Mouse (Mus musculus) lung, adult 2 months (tissue): Measurements from ENCODE around the gene Eif2d. TPM values are rescaled to one million over a fixed set of nuclear protein-coding genes. Genes with fewer than 3 reads are reported as not detected.

Experiments used
- DNase-seq: peaks from one replicate; pipeline ENCODE4 v3.0.0; 2022
- H3K4me1 ChIP-seq: fragments of 200-500 bp; 2 replicates; pipeline ENCODE4 v1.6.1; 2011; ENCODE audit warnings: low read length; ENCODE audit not compliant: control insufficient read depth, insufficient read depth
- H3K4me3 ChIP-seq: fragments of 200-500 bp; replicated peaks from 2 replicates; pipeline ENCODE3; 2011; ENCODE audit warnings: low read depth, mild to moderate bottlenecking, control low read depth, low read length; ENCODE audit errors: extremely low read depth
- CTCF ChIP-seq: fragments of 200-500 bp; IDR thresholded peaks from 2 replicates; pipeline ENCODE4 v1.5.1; 2011; ENCODE audit warnings: mild to moderate bottlenecking, low read length, control low read depth; ENCODE audit not compliant: insufficient read depth
- POLR2A ChIP-seq: fragments of 200-500 bp; IDR thresholded peaks from 2 replicates; pipeline ENCODE4 v1.6.1; 2011; ENCODE audit warnings: low read depth, mild to moderate bottlenecking, control low read depth, low read length, borderline replicate concordance; ENCODE audit errors: extremely low read depth
- WGBS: fragments of 180-500 bp; shearing (Covaris S2); methylation state at CpG from one replicate; pipeline ENCODE4 v1.1.7; 2018; 5-methylcytosine and 5-hydroxymethylcytosine counted together
- polyA plus RNA-seq: library from polyadenylated mRNA; depleted of rRNA; stranded (reverse); fragments of >200 nt; gene quantifications from 2 replicates; pipeline ENCODE4 v1.2.3, GENCODE M21; 2012

Gene Eif2d
- polyA plus RNA-seq, 1 experiment = 31.9 TPM

- no peak for TF ChIP-seq CTCF
- TF ChIP-seq POLR2A = no peak
- no peak overlapping the region for H3K4me3 ChIP-seq
- 73% methylated on average over 7 of the region's 7 CpGs for WGBS
- DNase-seq = no peak
- no peaks in the 10 kb centered on the region; the same call in 1 of the 2 replicates for H3K4me1 ChIP-seq
Measured at GRCm38 (mm10) chr1:131183201-131183600, 30.2 kb downstream of the Eif2d start.

DNA sequence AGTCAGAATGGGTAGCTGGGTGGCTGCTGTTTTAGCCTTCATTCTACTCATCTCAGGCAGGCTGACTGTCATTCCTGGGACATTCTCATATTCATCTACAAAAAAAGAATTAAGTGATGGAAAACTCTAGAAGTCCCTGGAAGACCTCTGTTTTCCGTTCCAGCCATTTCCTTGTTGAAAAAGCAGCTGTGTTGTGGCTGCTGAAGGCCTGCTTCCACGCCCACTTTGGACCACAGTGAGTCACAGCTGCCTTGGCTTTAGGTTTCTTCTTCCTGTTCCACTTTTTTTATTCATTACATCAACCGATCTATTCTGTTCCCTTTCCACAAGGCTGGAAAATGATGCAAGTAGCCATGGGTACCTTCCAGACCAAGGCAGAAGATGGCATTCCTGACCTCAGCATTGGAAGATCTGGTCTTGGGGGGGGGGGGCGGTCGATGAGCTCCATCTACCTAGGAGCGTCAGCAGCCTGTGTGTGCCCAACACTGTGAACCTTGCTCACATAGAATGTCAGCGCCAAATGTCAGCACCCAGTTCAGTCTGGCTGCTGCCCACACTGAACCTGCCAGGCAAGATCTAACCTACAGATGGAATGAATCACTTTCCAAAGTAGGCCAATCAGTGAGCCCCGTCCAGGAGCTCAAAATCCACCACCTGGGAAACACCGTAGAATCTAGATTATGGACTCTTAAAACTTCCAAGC, 31.4 kb downstream of the Eif2d start:
- no peaks in the 10 kb centered on the region; the same call in 1 of the 2 replicates for H3K4me1 ChIP-seq
- no peak for DNase-seq
- 56% methylated on average over 9 of the region's 9 CpGs for WGBS
- H3K4me3 ChIP-seq = no peak overlapping the region
- no peak for TF ChIP-seq POLR2A
- no peak for TF ChIP-seq CTCF

DNA sequence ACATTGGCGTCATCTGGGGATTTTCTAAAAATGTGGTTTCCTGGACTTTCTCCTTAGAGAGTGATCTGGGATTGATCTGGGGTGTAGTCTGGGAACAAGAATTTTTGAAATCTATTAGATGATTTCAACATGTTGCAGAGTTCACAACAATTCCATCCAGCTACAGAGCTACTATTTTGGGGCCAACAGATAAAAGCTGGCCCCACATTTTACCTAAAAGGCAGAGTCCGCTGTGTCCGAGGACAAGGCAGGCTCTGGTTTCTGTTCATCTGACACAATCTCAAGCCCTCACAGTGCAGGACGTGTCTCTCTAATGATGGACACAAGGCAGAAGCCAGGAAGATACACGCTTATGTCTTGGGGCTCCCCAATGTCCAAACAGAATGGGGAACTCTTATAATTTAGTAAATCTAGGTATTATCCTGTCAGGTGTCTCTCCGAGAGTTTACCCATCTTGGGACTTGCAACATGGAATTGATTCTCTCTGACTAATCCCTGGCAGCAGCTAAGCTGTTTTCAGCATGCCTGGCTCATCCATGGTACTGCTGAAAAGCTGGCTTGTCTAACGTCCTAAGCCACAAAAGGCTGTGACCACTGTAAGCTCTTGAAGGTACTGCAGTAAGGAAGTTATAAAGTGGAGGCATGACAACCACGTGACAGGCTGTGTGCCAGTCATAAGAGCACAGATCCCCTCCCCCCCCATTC, 32.1 kb downstream of the Eif2d start:
- TF ChIP-seq CTCF = no peak
- no peak for TF ChIP-seq POLR2A
- no peak for DNase-seq
- Histone ChIP-seq H3K4me1 (no peaks in the 10 kb centered on the region; the same call in 1 of the 2 replicates), H3K4me3 (no peak overlapping the region)
- 61% methylated on average over 8 of the region's 8 CpGs for WGBS

GRCm38 (mm10) chr1:131185821-131186506, 33.0 kb downstream of the Eif2d start:
- H3K4me1 ChIP-seq = no peaks in the 10 kb centered on the region; the same call in 1 of the 2 replicates
- WGBS = 73% methylated on average over 13 of the region's 13 CpGs
- TF ChIP-seq CTCF (no peak), POLR2A (no peak)

GRCm38 (mm10) chr1:131186995-131187394, 34.0 kb downstream of the Eif2d start:
- DNase-seq = no peak
- WGBS = 78% methylated on average over 6 of the region's 6 CpGs
- no peak for TF ChIP-seq POLR2A
- no peak for TF ChIP-seq CTCF
- Histone ChIP-seq H3K4me3 (no peak overlapping the region), H3K4me1 (no peaks in the 10 kb centered on the region; the same call in 1 of the 2 replicates)

More at GRCm38 (mm10) chr1:131185821-131186506, 33.0 kb downstream of the Eif2d start:
- H3K4me3 ChIP-seq = no peak overlapping the region
- DNase-seq = no peak

- H3K4me1 ChIP-seq = no peaks in the 10 kb centered on the region; the same call in 1 of the 2 replicates
- TF ChIP-seq POLR2A (no peak), CTCF (no peak)
- no peak for DNase-seq
- no peak overlapping the region for H3K4me3 ChIP-seq
- 86% methylated on average over 5 of the region's 5 CpGs for WGBS
Measured at GRCm38 (mm10) chr1:131187856-131188255, 34.9 kb downstream of the Eif2d start.

DNA sequence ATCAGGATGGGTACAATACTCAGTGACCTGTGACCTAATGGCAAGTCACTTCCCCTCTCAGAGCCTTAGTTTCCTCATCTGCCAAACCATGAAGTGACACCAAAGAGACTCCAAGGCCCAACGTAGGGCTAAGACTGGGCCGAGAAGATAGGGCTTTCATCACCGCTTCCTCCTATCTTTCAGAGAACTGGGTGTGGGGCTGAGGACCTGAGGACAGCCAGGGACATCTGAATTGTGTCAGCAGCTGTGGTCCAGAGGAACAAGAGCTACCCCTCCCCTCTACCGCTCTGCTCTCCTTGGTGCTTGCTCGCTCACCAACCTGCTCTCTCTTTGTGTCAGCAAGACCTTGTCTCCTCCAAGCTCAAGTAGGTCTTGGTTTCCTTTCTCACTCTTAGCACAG, 35.7 kb downstream of the Eif2d start:
- WGBS = 84% methylated on average over 5 of the region's 5 CpGs
- no peak for TF ChIP-seq POLR2A
- TF ChIP-seq CTCF = no peak
- Histone ChIP-seq H3K4me1 (no peaks in the 10 kb centered on the region; the same call in 1 of the 2 replicates), H3K4me3 (no peak overlapping the region)
- DNase-seq = no peak

DNA sequence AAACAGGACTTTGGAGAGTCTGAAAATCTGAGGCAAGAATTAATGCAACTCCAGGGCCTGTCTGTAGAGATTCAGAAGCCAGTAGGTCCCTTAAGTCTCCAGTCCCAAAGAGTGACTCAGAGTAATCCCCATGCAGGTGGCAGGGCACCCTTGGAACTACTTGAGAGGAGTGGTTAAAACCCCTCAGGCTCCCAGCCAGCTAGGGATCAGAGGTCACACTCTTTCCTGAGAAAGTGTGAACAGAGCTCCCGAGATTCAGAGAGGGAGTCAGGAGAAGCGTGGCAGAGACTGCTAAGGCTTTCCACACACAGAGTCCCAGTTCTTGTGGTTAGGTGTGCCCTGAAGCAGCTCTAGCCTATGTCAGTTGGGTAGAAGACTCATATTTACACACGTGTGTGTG, 40.8 kb downstream of the Eif2d start:
- Histone ChIP-seq H3K4me1 (0 out of 2 replicates have a peak, but pooled peaks cover 2% of the 10 kb centered on the region), H3K4me3 (no peak overlapping the region)
- DNase-seq = peak; percentile 48
- 48% methylated on average over 3 of the region's 3 CpGs for WGBS
- TF ChIP-seq CTCF = no peak
- no peak for TF ChIP-seq POLR2A

DNA sequence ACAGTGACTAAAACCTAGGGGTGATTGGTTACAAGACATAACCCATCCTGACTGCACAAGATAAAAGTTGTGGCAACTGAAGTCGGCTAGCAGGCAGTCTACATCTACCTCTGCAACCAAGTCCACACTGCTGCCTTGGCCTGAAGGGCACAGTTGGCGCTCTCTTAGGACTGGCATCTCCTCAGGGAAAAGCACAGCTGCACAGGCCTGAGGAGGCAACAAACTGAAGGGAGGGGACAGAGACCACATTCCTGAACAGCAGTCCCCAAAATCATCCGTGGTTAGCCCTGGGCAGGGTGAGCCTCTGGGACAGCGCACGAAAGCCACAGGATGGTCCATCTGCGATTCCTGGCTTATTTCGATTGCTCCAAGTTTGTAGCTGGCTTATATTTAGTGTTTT, 42.7 kb downstream of the Eif2d start:
- 75% methylated on average over 7 of the region's 7 CpGs for WGBS
- no peak for DNase-seq
- TF ChIP-seq CTCF (no peak), POLR2A (no peak)
- Histone ChIP-seq H3K4me3 (no peak overlapping the region), H3K4me1 (peaks cover 6% of the 10 kb centered on the region)

DNA sequence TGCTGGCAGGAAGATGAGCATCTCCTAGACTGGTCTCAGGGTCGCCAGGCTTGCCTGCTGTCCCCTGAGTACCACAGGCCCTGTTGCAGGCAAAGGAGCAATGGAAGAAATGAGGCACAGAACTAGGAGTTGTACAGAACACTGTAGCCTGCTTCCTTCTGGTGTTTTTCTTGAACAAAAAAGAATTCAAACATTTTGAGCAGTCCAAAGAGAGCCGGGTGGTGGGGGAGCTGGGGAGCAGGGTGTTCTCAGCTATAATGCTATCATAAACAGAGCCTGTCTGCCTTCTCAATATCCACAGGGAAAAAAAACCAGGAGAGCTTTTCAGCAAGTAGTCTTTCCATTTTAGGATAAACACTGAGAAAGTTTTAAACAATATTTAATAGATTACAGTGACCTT, 43.1 kb downstream of the Eif2d start:
- WGBS = 42% methylated on average over 2 of the region's 2 CpGs
- peaks cover 9% of the 10 kb centered on the region for H3K4me1 ChIP-seq
- H3K4me3 ChIP-seq = no peak overlapping the region
- TF ChIP-seq POLR2A = no peak
- DNase-seq = no peak
